Mouse (Mus musculus): ENCODE measurements around the gene Synrg.
A peak's percentile ranks its signal among the peaks of the same experiment; 100 is the strongest.

The Synrg gene

GRCm38 (mm10) chr11:83963991-83964921 is at the start of gene Synrg:
TSS of gene Synrg (plus strand) at chr11:83964428.
- DNase-seq (ENCODE audit: low read depth, low spot score) = peak; percentile 84

DNA sequence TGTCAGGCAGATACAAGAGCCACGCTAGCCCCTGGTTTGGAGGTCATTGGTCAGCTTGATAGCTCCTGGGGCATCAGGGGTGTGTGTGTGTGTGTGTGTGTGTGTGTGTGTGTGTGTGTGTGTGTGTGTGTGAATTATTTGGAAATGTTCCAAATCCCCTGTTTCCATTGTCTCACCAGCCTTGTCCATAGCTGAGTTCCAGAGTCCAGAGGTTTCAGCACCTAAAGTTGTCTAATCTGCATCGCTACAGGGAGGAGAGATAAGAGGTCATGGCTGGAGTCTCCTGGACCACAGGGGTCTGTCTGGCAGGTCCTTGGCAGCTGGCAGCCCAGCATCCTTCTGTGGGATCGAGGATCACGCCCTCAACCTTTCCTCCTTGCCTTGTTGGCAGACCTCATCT is 49.7 kb upstream of the Synrg start:
- DNase-seq (ENCODE audit: low read depth, low spot score) = no peak

- DNase-seq (ENCODE audit: low read depth, low spot score) = no peak
Observed at GRCm38 (mm10) chr11:83922600-83922999, 41.6 kb upstream of the Synrg start.

GRCm38 (mm10) chr11:83927097-83927496 is 37.1 kb upstream of the Synrg start:
- peak; percentile 68 for DNase-seq (ENCODE audit: low read depth, low spot score)

- no peak for DNase-seq (ENCODE audit: low read depth, low spot score)
Observed at GRCm38 (mm10) chr11:83932506-83933106, 31.6 kb upstream of the Synrg start.

- no peak for DNase-seq (ENCODE audit: low read depth, low spot score)
Observed at GRCm38 (mm10) chr11:83933376-83933775, 30.9 kb upstream of the Synrg start.

DNA sequence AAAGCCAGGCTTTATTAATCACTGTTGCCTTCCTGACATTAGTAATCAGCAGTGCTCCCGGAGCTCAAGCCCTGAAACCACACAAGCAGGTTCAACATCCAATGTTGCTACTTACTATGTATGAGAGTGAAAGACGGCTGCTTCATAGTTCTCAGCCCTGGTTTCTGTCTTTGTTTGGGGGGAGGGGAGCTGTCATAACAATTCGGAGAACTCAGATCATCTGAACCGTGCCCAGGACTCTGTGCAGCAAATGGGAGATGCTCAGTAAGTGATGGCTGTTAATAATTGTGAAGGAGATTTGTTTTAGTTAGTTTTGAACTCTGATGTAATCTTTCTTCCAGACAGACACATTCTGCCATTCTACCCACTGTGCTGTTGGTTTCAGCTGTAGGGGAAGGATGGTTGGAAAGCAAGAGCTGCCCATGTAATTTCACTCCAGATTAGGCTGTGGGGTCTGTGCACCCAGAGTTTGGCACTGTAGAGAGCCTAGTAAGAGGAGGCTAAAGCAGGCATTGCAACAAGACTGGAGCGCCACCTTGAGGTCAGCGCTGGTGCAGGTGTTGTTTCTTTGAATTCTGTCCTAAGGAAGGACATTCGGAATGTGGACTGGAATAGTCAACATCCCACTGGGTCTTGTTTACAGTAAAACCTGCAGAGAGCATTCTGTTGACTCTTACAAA is 28.1 kb upstream of the Synrg start:
- peak; percentile 64 for DNase-seq (ENCODE audit: low read depth, low spot score)

- no peak for DNase-seq (ENCODE audit: low read depth, low spot score)
Observed at GRCm38 (mm10) chr11:83938556-83938955, 25.7 kb upstream of the Synrg start.

DNA sequence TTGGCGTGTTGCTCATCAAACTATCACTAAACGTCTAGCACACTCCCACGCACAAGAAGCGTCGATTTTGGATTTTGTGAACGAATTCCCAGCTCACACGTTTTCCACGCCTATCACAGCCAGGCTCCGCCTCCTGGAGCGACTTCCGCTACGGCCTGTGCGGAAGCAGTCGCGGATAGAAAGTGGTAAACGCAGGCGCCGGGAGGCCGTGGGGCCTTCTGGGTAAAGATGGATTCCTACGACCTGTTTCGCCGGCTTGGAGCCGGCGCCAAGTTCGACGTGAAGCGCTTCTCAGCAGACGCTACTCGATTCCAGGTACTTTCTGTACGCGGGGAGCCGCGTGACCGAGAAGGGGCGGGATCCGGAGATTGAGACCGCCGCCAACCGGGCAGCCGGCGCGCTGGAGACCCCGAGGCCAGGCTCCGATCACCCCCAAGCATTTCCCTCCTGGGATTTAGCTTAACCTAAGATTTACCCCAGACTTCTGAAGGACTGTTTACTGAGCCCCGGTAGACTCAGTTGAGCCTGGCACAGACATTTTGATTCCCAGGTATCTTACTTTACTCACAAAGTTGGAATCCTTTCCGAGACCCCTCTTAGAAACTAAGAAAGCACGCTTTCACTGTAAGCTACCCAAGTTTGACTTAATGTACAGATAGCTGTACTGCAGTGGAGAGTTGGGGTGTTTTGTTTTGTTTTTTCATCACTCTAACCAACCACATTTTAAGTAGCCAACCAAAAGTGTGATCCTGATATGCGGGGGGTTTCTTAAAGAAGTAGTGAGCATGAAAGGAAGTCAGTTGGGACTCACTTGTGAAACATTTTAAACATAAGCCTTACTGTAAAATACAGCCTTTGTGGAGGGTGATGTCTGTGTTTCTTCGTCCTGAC is 22.0 kb upstream of the Synrg start, which contains the start of gene Ddx52:
Gene Ddx52 (plus strand): TSS at position 113 of the 891 bp plus-strand sequence.
- DNase-seq (ENCODE audit: low read depth, low spot score) = peak; percentile 93

- no peak for DNase-seq (ENCODE audit: low read depth, low spot score)
Observed at GRCm38 (mm10) chr11:83956822-83957221, 7.4 kb upstream of the Synrg start.

DNA sequence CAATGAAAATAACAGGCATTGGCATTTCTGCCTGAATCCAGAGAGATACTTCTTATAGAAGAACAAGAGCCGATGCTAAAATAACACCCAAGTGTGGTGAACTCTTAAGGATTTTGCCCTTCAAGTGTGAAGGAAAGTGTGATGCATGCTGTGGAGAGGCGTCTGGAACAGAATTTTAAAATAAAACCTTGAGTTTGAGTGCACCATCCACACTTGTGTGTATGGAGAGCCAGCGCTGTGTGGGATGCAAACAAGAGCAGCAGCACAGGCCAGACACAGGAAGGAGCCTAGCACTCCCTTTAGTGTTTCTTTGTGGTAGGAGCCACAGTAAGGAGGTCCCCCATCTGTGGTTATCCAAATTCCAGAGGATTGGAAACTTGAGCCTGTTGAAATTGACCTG is 2.2 kb upstream of the Synrg start:
- no peak for DNase-seq (ENCODE audit: low read depth, low spot score)

- DNase-seq (ENCODE audit: low read depth, low spot score) = peak; percentile 9
Observed at GRCm38 (mm10) chr11:83967436-83968204, 3.4 kb downstream of the Synrg start.

DNA sequence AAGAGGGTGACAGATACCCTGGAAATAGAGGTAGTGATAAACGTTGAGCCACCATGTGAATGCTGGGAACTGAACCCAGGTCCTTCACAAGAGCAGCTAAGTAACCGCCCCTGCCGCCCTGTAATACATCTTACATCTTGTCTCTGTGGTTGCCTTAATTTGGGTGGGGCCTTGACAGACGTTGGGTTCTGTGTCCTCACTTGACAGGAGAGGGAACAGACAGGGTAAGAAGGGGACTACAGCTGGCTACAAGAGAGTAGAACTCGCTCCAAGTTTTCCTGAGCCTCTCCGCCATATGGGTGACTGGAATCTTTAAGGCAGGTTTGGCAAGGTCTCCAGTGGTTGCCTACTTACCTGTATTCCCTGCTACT is 4.0 kb downstream of the Synrg start:
- DNase-seq (ENCODE audit: low read depth, low spot score) = no peak

DNA sequence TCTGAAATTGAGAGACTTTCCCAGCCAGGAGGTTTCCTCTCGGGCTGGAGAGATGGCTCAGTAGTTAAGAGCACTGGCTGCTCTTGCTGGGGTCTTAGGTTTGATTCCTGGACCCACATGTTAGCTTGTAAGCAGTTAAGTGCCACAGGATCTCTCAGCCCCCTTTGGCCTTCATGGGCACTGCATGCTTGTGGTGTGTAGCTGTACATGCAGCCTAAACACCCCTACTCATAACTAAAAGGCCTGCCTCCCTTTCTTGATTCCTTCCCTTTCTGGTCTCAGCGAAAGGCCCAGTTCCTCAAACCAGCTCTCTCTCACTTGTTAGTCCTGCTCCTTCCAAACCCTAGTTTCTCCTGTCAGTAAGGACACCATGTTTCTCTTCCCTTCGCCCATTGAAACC is 4.8 kb downstream of the Synrg start:
- DNase-seq (ENCODE audit: low read depth, low spot score) = peak; percentile 18

- peak; percentile 50 for DNase-seq (ENCODE audit: low read depth, low spot score)
Observed at GRCm38 (mm10) chr11:83974561-83975346, 10.5 kb downstream of the Synrg start.

DNA sequence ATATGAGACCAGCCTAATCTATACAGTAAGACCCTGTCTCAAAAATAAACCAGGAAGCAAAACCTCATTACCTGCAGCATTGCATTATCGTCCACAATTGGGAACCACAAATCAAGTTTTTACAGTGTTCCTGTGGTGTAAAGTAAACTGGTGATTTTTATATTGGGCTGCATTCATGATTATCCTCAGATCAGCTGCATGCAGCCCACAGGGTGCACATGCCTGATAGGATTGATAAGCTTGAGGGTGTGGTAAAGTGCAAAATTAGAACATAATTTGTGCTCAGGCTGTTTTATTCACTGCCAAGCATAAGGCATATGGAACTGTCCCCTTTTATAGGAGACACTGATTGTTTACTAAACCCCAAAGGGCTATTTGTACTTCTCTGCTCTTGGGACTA is 11.3 kb downstream of the Synrg start:
- DNase-seq (ENCODE audit: low read depth, low spot score) = no peak

GRCm38 (mm10) chr11:83976236-83976977 is 12.2 kb downstream of the Synrg start:
- no peak for DNase-seq (ENCODE audit: low read depth, low spot score)

DNA sequence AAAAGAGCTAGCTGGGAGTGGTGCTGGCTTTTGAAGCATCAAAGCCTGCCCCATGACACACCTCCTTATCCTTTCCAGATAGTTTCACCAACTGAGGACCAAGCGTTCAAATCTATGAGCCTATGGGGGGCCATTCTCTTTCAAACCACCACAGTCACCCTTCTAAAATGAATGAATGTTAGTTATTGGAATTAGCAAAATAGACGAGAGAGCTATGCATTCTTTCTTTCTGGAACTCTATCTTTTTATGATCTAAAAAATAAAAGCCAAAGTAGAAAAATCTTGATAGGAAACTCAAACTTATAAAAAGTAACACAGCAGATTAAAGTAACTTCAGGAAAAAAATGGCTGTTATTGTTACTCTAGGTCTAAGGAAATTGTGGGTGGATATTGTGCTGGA is 13.6 kb downstream of the Synrg start:
- no peak for DNase-seq (ENCODE audit: low read depth, low spot score)

GRCm38 (mm10) chr11:83979992-83980391 is 15.8 kb downstream of the Synrg start:
- DNase-seq (ENCODE audit: low read depth, low spot score) = no peak
